Mouse (Mus musculus) myocyte (in vitro differentiated cells): ENCODE results near the gene Tmeff2. TPM values are rescaled to one million over a fixed set of nuclear protein-coding genes. Genes with fewer than 3 reads are reported as not detected.

Experiments
- H3K27me3 ChIP-seq: one replicate; pipeline ENCODE4 v1.6.1; 2011; ENCODE audit not compliant: control insufficient read depth, insufficient read depth, insufficient read length
- H3K36me3 ChIP-seq: one replicate; pipeline ENCODE4 v1.6.1; 2011; ENCODE audit not compliant: control insufficient read depth, insufficient read depth
- H3K4me2 ChIP-seq: one replicate; pipeline ENCODE4 v1.6.1; 2011; ENCODE audit warnings: low read depth, control low read depth
- H3K4me3 ChIP-seq: one replicate; pipeline ENCODE4 v1.5.1; 2011; ENCODE audit warnings: mild to moderate bottlenecking, control low read depth, moderate library complexity
- H3K79me2 ChIP-seq: one replicate; pipeline ENCODE4 v1.6.1; 2011; ENCODE audit not compliant: control insufficient read depth, insufficient read depth
- H3ac ChIP-seq: one replicate; pipeline ENCODE4 v1.6.1; 2011; ENCODE audit not compliant: control insufficient read depth, insufficient read length
- CEBPB ChIP-seq: IDR thresholded peaks from 2 replicates; pipeline ENCODE4 v1.6.1; 2011; ENCODE audit warnings: mild to moderate bottlenecking, moderate library complexity; ENCODE audit not compliant: poor library complexity, insufficient read depth, severe bottlenecking
- E2F4 ChIP-seq: IDR thresholded peaks from one replicate; pipeline ENCODE4 v1.6.1; 2011; ENCODE audit warnings: mild to moderate bottlenecking, control low read depth, moderate library complexity; ENCODE audit not compliant: insufficient read depth
- MAX ChIP-seq: IDR thresholded peaks from one replicate; pipeline ENCODE4 v1.6.1; 2011; ENCODE audit warnings: low read depth, mild to moderate bottlenecking, control low read depth
- MYOD1 ChIP-seq, 3 experiments: IDR thresholded peaks; one replicate each; pipeline ENCODE4 v1.6.1; 2011; ENCODE audit warnings: control low read depth in 2 of 3, low read depth in 2 of 3, mild to moderate bottlenecking in 2 of 3, moderate library complexity in 1 of 3; ENCODE audit not compliant: insufficient read length in 2 of 3, control insufficient read depth in 1 of 3
- MYOG ChIP-seq, 3 experiments: IDR thresholded peaks; one replicate each; pipeline ENCODE4 v1.6.1; 2011; ENCODE audit warnings: control low read depth in 2 of 3, low read depth in 2 of 3, mild to moderate bottlenecking in 2 of 3; ENCODE audit not compliant: insufficient read length in 2 of 3, control insufficient read depth in 1 of 3, insufficient read depth in 1 of 3
- POLR2A ChIP-seq: IDR thresholded peaks from one replicate; pipeline ENCODE4 v1.6.1; 2011; ENCODE audit warnings: low read depth, mild to moderate bottlenecking, control low read depth, moderate library complexity; ENCODE audit not compliant: insufficient read length
- POLR2AphosphoS2 ChIP-seq: IDR thresholded peaks from one replicate; pipeline ENCODE4 v1.6.1; 2011; ENCODE audit warnings: low read depth, control low read depth; ENCODE audit not compliant: insufficient read length
- REST ChIP-seq: IDR thresholded peaks from one replicate; pipeline ENCODE4 v1.6.1; 2011; ENCODE audit warnings: mild to moderate bottlenecking, control low read depth, moderate library complexity; ENCODE audit not compliant: insufficient read depth, insufficient read length
- SRF ChIP-seq: IDR thresholded peaks from one replicate; pipeline ENCODE4 v1.6.1; 2011; ENCODE audit warnings: low read depth; ENCODE audit not compliant: control insufficient read depth, insufficient read length
- TCF12 ChIP-seq: IDR thresholded peaks from one replicate; pipeline ENCODE4 v1.6.1; 2011; ENCODE audit warnings: mild to moderate bottlenecking, control low read depth; ENCODE audit not compliant: poor library complexity, insufficient read depth, severe bottlenecking
- TCF3 ChIP-seq: IDR thresholded peaks from one replicate; pipeline ENCODE4 v1.6.1; 2011; ENCODE audit warnings: low read depth, control low read depth; ENCODE audit not compliant: insufficient read length
- USF1 ChIP-seq: IDR thresholded peaks from one replicate; pipeline ENCODE4 v1.6.1; 2011; ENCODE audit warnings: low read depth, mild to moderate bottlenecking, control low read depth, moderate library complexity
- polyA plus RNA-seq: library from polyadenylated mRNA; unstranded; fragments of >200 nt; fragmentation: generic; extraction: Trizol; gene quantifications from one replicate; pipeline ENCODE4 v1.2.1, GENCODE M21; 2012; ENCODE audit warnings: missing spikeins

Gene Tmeff2
- polyA plus RNA-seq, 1 experiment, result 5.1 TPM

DNA sequence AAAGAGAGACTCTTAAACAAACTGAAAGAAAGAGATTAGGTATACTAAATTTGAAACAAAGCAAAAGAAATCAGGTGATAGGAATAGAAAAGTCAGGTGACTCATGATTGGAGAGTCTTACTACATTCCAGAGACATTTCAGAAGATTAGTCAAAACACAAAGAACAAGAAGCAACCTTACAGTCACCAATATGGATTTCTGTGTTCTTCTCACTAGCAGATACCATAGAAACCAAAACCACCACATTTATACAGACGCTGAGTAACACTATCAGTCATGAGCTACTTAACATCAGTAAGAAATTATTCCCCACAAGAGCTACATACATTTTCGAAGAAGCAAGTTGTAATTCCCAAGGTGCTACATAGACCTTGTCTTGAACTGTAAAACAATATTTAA, 165.2 kb downstream of the Tmeff2 start:
- Histone ChIP-seq H3K36me3 (no peaks in the 10 kb centered on the region), H3ac (no peak overlapping the region), H3K79me2 (no peaks in the 10 kb centered on the region), H3K4me3 (no peak overlapping the region), H3K27me3 (no peaks in the 10 kb centered on the region), H3K4me2 (no peak overlapping the region)
- TF ChIP-seq TCF3 (no peak), POLR2AphosphoS2 (no peak), E2F4 (no peak), POLR2A (no peak), SRF (no peak), MYOG (IDR thresholded peaks at IDR 0.05; ENCODE audit: control insufficient read depth in 1 of 3, insufficient read depth in 1 of 3, insufficient read length in 2 of 3, low read depth in 2 of 3) (no peak), TCF12 (no peak), CEBPB (no peak), MAX (no peak), USF1 (no peak), REST (no peak), MYOD1 (IDR thresholded peaks at IDR 0.05; ENCODE audit: control insufficient read depth in 1 of 3, insufficient read length in 2 of 3, low read depth in 2 of 3) (no peak)

DNA sequence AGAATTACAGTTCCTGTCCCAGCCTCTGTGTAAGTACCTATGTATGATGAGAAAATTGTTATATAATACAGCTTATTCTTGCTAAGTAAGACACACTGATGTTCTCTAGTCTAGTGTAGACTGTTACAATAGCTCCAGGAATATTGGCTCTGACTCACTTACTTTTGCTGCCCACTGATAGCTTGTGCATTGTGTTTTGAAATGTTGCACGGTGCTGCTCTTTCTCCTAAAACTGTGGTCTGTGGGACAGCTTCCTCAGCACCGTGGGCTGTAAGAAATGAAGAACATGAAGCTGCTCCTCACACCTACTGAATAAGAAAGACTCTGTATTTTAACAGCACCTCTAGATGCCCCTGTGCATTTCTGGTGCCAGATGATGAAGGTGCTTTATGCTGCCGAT, 168.4 kb downstream of the Tmeff2 start:
- Histone ChIP-seq H3K4me2 (no peak overlapping the region), H3ac (no peak overlapping the region), H3K79me2 (no peaks in the 10 kb centered on the region), H3K27me3 (no peaks in the 10 kb centered on the region), H3K36me3 (no peaks in the 10 kb centered on the region), H3K4me3 (no peak overlapping the region)
- TF ChIP-seq MYOG (IDR thresholded peaks at IDR 0.05; ENCODE audit: control insufficient read depth in 1 of 3, insufficient read depth in 1 of 3, insufficient read length in 2 of 3, low read depth in 2 of 3), result no peak
- no peak for TF ChIP-seq MAX
- no peak for TF ChIP-seq SRF
- TF ChIP-seq USF1, result no peak
- TF ChIP-seq TCF3, result no peak
- TF ChIP-seq POLR2AphosphoS2, result no peak
- TF ChIP-seq E2F4, result no peak
- TF ChIP-seq CEBPB, result no peak

- no peak for TF ChIP-seq TCF3
- H3K4me3 ChIP-seq, result no peak overlapping the region
Observed at GRCm38 (mm10) chr1:51069288-51069687, 168.8 kb downstream of the Tmeff2 start.

GRCm38 (mm10) chr1:51074076-51074475, 173.6 kb downstream of the Tmeff2 start:
- Histone ChIP-seq H3K4me3 (no peak overlapping the region), H3K36me3 (peaks cover 3% of the 10 kb centered on the region), H3K79me2 (no peaks in the 10 kb centered on the region), H3K27me3 (no peaks in the 10 kb centered on the region), H3ac (no peak overlapping the region), H3K4me2 (no peak overlapping the region)
- TF ChIP-seq E2F4 (no peak), MYOD1 (IDR thresholded peaks at IDR 0.05; ENCODE audit: control insufficient read depth in 1 of 3, insufficient read length in 2 of 3, low read depth in 2 of 3) (no peak), CEBPB (no peak), MYOG (IDR thresholded peaks at IDR 0.05; ENCODE audit: control insufficient read depth in 1 of 3, insufficient read depth in 1 of 3, insufficient read length in 2 of 3, low read depth in 2 of 3) (no peak), POLR2A (no peak), TCF3 (no peak), USF1 (no peak)

More at GRCm38 (mm10) chr1:51069288-51069687, 168.8 kb downstream of the Tmeff2 start:
- Histone ChIP-seq H3K4me2 (no peak overlapping the region), H3K27me3 (no peaks in the 10 kb centered on the region), H3K79me2 (no peaks in the 10 kb centered on the region), H3K36me3 (no peaks in the 10 kb centered on the region), H3ac (no peak overlapping the region)

GRCm38 (mm10) chr1:51075785-51076771, 175.6 kb downstream of the Tmeff2 start:
- Histone ChIP-seq H3ac (no peak overlapping the region), H3K79me2 (no peaks in the 10 kb centered on the region), H3K4me2 (no peak overlapping the region), H3K27me3 (no peaks in the 10 kb centered on the region), H3K36me3 (peaks cover 3% of the 10 kb centered on the region), H3K4me3 (no peak overlapping the region)
- TF ChIP-seq MAX (no peak), TCF12 (no peak), E2F4 (no peak), SRF (no peak), MYOG (IDR thresholded peaks at IDR 0.05; ENCODE audit: control insufficient read depth in 1 of 3, insufficient read depth in 1 of 3, insufficient read length in 2 of 3, low read depth in 2 of 3) (no peak), REST (no peak), POLR2A (no peak), CEBPB (no peak), POLR2AphosphoS2 (no peak), MYOD1 (IDR thresholded peaks at IDR 0.05; ENCODE audit: control insufficient read depth in 1 of 3, insufficient read length in 2 of 3, low read depth in 2 of 3) (no peak)
